Mouse (Mus musculus): ENCODE measurements around the gene Adgrl1. TPM values are rescaled to one million over a fixed set of nuclear protein-coding genes. Genes with fewer than 3 reads are reported as not detected.
A peak's percentile ranks its signal among the peaks of the same experiment; 100 is the strongest.
"Not testable (repeated sequence)": the region's sequence is repeated elsewhere in the genome, so short reads cannot be mapped to it uniquely, and the experiment has no call there.

Gene Adgrl1
- total RNA-seq, 2 experiments from 2014 or later, result 21.1 to 21.6 TPM

- intact Hi-C loops (cut with DNase I), result no loop called here
- DNase-seq, result peak; percentile 56 to 70
These were observed 80.3 kb downstream of the Adgrl1 start for GRCm38 (mm10) chr8:83980250-83980649.

GRCm38 (mm10) chr8:83980845-83981244 is 80.9 kb downstream of the Adgrl1 start:
- DNase-seq, result peak; percentile 79 to 87
- intact Hi-C loops (cut with DNase I), result no loop called here

GRCm38 (mm10) chr8:83981533-83981932 is 81.6 kb downstream of the Adgrl1 start:
- DNase-seq, result no peak
- intact Hi-C loops (cut with DNase I), result no loop called here

GRCm38 (mm10) chr8:83982449-83982848 is 82.5 kb downstream of the Adgrl1 start:
- DNase-seq, result no peak
- intact Hi-C loops (cut with DNase I), result no loop called here

GRCm38 (mm10) chr8:83983222-83983621 is 83.3 kb downstream of the Adgrl1 start:
- intact Hi-C loops (cut with DNase I); DNase-seq: not testable (repeated sequence)

GRCm38 (mm10) chr8:83989243-83989642 is 89.3 kb downstream of the Adgrl1 start:
- intact Hi-C loops (cut with DNase I), result no loop called here
- no peak for DNase-seq

- intact Hi-C loops (cut with DNase I), result no loop called here
- no peak for DNase-seq
These were observed 90.3 kb downstream of the Adgrl1 start for GRCm38 (mm10) chr8:83990170-83990569.

Small RNA genes within 50 kb of the gene (microRNA-seq; reads per million reads assigned to microRNA genes)
- gene Gm44330 (0 reads per million in 2 experiments), gene Gm44450 (0 reads per million in 2 experiments)

Other genes starting within 250 kb of the Adgrl1 start
- gene Gipc1, start 247.4 kb upstream of the Adgrl1 start, total RNA-seq (2021), result 10 to 100 TPM; 34.1 to 34.6 TPM
- under 1 TPM; 0.44 to 0.53 TPM for gene Ptger1, start 233.4 kb upstream of the Adgrl1 start, total RNA-seq (2021)
- gene Pkn1, start 200.9 kb upstream of the Adgrl1 start, total RNA-seq (2021), result 10 to 100 TPM; 60.5 to 61.1 TPM
- 10 to 100 TPM; 24.1 to 26.0 TPM for gene Ddx39, start 184.9 kb upstream of the Adgrl1 start, total RNA-seq (2021)
- 10 to 100 TPM; 56.7 to 59.2 TPM for gene Adgre5, start 158.8 kb upstream of the Adgrl1 start, total RNA-seq (2021)
- gene Gm10644, start 55.1 kb downstream of the Adgrl1 start, total RNA-seq (2021), result under 1 TPM; 0.22 to 0.91 TPM
- 1 to 10 TPM; 2.8 to 4.4 TPM for gene Asf1b, start 55.4 kb downstream of the Adgrl1 start, total RNA-seq (2021)
- gene Prkaca, start 72.9 kb downstream of the Adgrl1 start, total RNA-seq (2021), result 100 to 1,000 TPM; 386 to 395 TPM
- 10 to 100 TPM; 28.4 to 32.3 TPM for gene Samd1, start 97.6 kb downstream of the Adgrl1 start, total RNA-seq (2021)
- under 1 TPM; 0.33 to 0.80 TPM for gene 1700067K01Rik, start 101.4 kb downstream of the Adgrl1 start, total RNA-seq (2021)
- gene 2210011C24Rik, start 112.1 kb downstream of the Adgrl1 start, total RNA-seq (2021), result 1 to 10 TPM; 1.8 to 2.3 TPM
- under 1 TPM; 0.26 to 0.27 TPM for gene Palm3, start 121.4 kb downstream of the Adgrl1 start, total RNA-seq (2021)
- gene Il27ra, start 142.5 kb downstream of the Adgrl1 start, total RNA-seq (2021), result 1 to 10 TPM; 4.2 to 5.8 TPM
- not detected for gene Rln3, start 144.9 kb downstream of the Adgrl1 start, total RNA-seq (2021)
- 1 to 10 TPM; 2.6 to 3.3 TPM for gene Gm10643, start 165.0 kb downstream of the Adgrl1 start, total RNA-seq (2021)
- gene Rfx1, start 166.7 kb downstream of the Adgrl1 start, total RNA-seq (2021), result 10 to 100 TPM; 12.2 to 12.7 TPM
- gene Dcaf15, start 204.7 kb downstream of the Adgrl1 start, total RNA-seq (2021), result 1 to 10 TPM; 9.7 to 9.8 TPM
- under 1 TPM in 1 of 2 experiments, not detected in 1; 0.12 TPM for gene Podnl1, start 225.9 kb downstream of the Adgrl1 start, total RNA-seq (2021)
- gene Cc2d1a, start 247.8 kb downstream of the Adgrl1 start, total RNA-seq (2021), result 10 to 100 TPM; 12.8 to 13.5 TPM
- under 1 TPM; 0.33 to 0.37 TPM for gene 4930432K21Rik, start 247.9 kb downstream of the Adgrl1 start, total RNA-seq (2021)